Mouse (Mus musculus): ENCODE measurements around the gene Gm26620. TPM values are rescaled to one million over a fixed set of nuclear protein-coding genes. Genes with fewer than 3 reads are reported as not detected.

Gene Gm26620
- polyA plus RNA-seq, 1 experiment from 2014 or later: 1.7 TPM

DNA sequence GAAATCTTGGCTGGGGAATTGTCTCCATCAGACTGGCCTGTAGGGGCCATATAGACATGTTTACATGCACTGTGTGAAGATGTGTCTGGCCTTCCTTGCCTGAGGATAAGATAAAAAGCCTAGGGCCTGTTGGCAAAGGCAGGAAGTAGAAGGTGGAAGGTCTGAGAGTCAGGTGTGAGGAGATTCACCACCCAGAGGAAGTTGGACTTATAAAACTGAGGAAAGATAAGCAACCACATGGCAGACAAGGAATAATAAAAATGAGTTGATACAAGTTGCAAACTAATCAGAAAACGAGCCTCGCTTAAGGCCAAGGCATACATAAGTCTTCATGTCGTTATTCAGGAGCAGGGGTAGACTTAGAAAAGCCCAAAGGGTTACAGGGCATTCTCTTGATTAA, 9.2 kb upstream of the Gm26620 start:
- Histone ChIP-seq H3K27me3 (ENCODE audit: insufficient read depth, low read length) (no peaks in the 10 kb centered on the region), H3K36me3 (replicated peaks; ENCODE audit: insufficient read depth, low read length) (peaks cover 25% of the 10 kb centered on the region), H3K4me3 (ENCODE audit: low read depth, low read length) (no peak overlapping the region), H3K9me3 (ENCODE audit: low read length) (no peaks in the 10 kb centered on the region), H3K4me2 (ENCODE audit: low read depth, low read length) (no peak overlapping the region), H3K9ac (replicated peaks) (no peak overlapping the region), H3K4me1 (ENCODE audit: insufficient read depth) (no peaks in the 10 kb centered on the region), H3K27ac (ENCODE audit: low read depth) (no peak overlapping the region)
- WGBS (ENCODE audit: insufficient replicate concordance): 64% methylated on average over 3 of the region's 3 CpGs
- DNase-seq (no peak), ATAC-seq (no peak)
- TF ChIP-seq EP300 (IDR thresholded peaks at IDR 0.05; ENCODE audit: low read depth) (no peak), CTCF (IDR thresholded peaks at IDR 0.05; ENCODE audit: low read depth) (no peak)

DNA sequence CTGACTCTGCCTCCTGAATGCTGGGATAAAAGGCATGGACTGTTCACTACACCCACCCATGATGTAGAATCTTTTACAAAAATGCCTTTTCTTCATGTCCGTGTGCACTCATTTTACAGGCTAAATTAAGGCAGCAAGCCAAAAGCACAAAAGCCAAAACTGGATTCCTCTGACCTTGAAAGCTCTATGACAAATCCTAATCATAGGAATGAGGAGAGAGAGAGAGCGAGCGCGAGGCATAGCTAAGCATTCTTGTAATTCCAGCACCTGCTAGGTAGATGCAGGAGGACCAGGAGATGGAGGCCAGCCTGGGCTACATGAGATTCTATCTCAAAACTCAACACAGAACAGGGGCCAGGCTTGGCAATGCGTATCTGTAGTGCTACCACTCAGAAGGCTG, 8.0 kb upstream of the Gm26620 start:
- Histone ChIP-seq H3K9ac (replicated peaks) (no peak overlapping the region), H3K4me2 (ENCODE audit: low read depth, low read length) (no peak overlapping the region), H3K4me1 (ENCODE audit: insufficient read depth) (no peaks in the 10 kb centered on the region), H3K27ac (ENCODE audit: low read depth) (no peak overlapping the region), H3K9me3 (ENCODE audit: low read length) (no peaks in the 10 kb centered on the region), H3K36me3 (replicated peaks; ENCODE audit: insufficient read depth, low read length) (peaks cover 26% of the 10 kb centered on the region), H3K27me3 (ENCODE audit: insufficient read depth, low read length) (no peaks in the 10 kb centered on the region), H3K4me3 (ENCODE audit: low read depth, low read length) (no peak overlapping the region)
- DNase-seq (no peak), ATAC-seq (no peak)
- TF ChIP-seq CTCF (IDR thresholded peaks at IDR 0.05; ENCODE audit: low read depth): no peak
- no peak for TF ChIP-seq EP300 (IDR thresholded peaks at IDR 0.05; ENCODE audit: low read depth)
- 89% methylated on average over 5 of the region's 5 CpGs for WGBS (ENCODE audit: insufficient replicate concordance)

DNA sequence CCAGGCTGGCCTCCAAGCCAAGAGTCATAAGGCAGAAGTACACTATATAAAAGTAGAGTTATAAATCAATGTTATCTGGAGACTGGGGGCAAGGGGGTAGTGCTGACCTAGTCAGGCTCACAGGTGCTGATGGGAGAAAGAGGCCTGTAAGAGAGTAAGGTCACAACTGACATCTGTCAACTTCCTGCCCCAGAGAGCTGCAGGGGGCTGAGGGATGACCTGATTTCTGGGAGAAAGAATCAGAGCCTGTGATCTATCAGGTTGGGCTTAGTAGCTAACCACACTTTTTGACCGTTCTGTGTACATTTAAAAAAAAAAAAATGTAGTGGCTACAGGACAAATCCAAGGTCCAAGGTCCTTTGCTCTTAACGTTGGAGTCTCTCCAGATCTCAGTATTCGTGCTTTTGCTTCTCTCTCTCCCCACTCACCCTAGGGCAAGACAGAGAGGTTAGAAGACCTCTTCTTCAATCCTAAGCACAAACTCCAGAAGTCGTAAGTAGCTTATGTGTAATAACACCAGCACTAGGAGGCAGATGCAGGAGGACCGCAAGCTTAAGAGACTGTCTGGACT, 1.9 kb upstream of the Gm26620 start:
- TF ChIP-seq EP300 (IDR thresholded peaks at IDR 0.05; ENCODE audit: low read depth) (no peak), CTCF (IDR thresholded peaks at IDR 0.05; ENCODE audit: low read depth) (no peak)
- peak overlapping the region; percentile 93; the same call in 1 of the 2 replicates for H3K4me3 ChIP-seq (ENCODE audit: low read depth, low read length)
- 0 out of 2 replicates have a peak overlapping the region, but pooled peaks have one; percentile 41 for H3K9ac ChIP-seq (replicated peaks)
- H3K27ac ChIP-seq (ENCODE audit: low read depth): peak overlapping the region; percentile 90
- no peaks in the 10 kb centered on the region for H3K9me3 ChIP-seq (ENCODE audit: low read length)
- WGBS (ENCODE audit: insufficient replicate concordance): 58% methylated on average over 5 of the region's 5 CpGs
- DNase-seq: no peak
- peaks cover 6% of the 10 kb centered on the region for H3K4me1 ChIP-seq (ENCODE audit: insufficient read depth)
- peaks cover 15% of the 10 kb centered on the region for H3K36me3 ChIP-seq (replicated peaks; ENCODE audit: insufficient read depth, low read length)
- H3K4me2 ChIP-seq (ENCODE audit: low read depth, low read length): peak overlapping the region; percentile 84
- H3K27me3 ChIP-seq (ENCODE audit: insufficient read depth, low read length): no peaks in the 10 kb centered on the region
- ATAC-seq: peak; percentile 49

DNA sequence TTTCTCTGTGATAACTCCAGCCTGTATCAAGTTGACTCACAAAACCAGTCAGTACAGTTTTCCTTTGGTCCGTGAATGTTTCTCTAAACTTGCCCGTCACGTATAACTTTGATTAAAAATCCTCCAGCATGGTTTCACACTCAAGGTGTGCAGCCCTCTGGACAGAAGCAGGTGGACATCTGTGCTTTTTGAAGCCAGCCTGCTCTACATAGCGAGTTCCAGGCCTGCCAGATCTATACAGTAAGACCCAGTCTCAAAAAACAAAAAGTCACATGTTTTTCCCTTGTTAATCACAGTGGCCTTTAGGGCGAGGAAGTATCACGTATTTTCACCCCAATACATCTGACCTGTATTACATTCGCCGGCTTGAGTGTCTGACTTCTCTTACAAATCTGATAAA, 475 bp upstream of the Gm26620 start:
- Histone ChIP-seq H3K4me3 (ENCODE audit: low read depth, low read length) (peak overlapping the region; percentile 93), H3K27me3 (ENCODE audit: insufficient read depth, low read length) (no peaks in the 10 kb centered on the region), H3K9me3 (ENCODE audit: low read length) (no peaks in the 10 kb centered on the region), H3K36me3 (replicated peaks; ENCODE audit: insufficient read depth, low read length) (peaks cover 10% of the 10 kb centered on the region), H3K4me1 (ENCODE audit: insufficient read depth) (peaks cover 6% of the 10 kb centered on the region), H3K27ac (ENCODE audit: low read depth) (peak overlapping the region; percentile 90), H3K4me2 (ENCODE audit: low read depth, low read length) (peak overlapping the region; percentile 84), H3K9ac (replicated peaks) (peak overlapping the region; percentile 88)
- TF ChIP-seq CTCF (IDR thresholded peaks at IDR 0.05; ENCODE audit: low read depth): no peak
- TF ChIP-seq EP300 (IDR thresholded peaks at IDR 0.05; ENCODE audit: low read depth): no peak
- ATAC-seq (no peak), DNase-seq (no peak)
- WGBS (ENCODE audit: insufficient replicate concordance): 19% methylated on average over 8 of the region's 8 CpGs

DNA sequence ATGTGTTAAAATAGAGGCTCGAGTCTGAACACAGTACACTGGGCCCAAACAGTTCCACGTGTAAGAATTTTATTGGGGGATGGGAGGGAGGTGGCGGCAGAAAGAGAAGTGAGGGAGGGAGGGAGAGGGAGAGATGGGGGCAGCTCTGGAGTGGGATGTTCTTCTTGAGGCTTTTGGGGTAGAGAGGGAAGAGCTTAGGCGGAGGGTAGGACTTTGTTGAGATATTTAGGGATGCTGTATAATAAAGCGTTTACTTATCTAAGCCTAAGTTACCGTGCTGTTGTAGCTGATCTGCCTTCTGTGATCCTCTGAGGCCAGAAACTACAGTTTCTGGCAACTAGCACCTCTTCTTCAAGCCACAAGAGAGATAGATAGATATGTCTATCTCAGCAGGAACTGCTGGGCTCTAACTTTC, 1.2 kb downstream of the Gm26620 start:
- H3K27ac ChIP-seq (ENCODE audit: low read depth): no peak overlapping the region
- DNase-seq: no peak
- H3K4me3 ChIP-seq (ENCODE audit: low read depth, low read length): no peak overlapping the region
- H3K36me3 ChIP-seq (replicated peaks; ENCODE audit: insufficient read depth, low read length): no peaks in the 10 kb centered on the region
- H3K4me1 ChIP-seq (ENCODE audit: insufficient read depth): peaks cover 6% of the 10 kb centered on the region
- H3K27me3 ChIP-seq (ENCODE audit: insufficient read depth, low read length): no peaks in the 10 kb centered on the region
- TF ChIP-seq CTCF (IDR thresholded peaks at IDR 0.05; ENCODE audit: low read depth): no peak
- no peak for TF ChIP-seq EP300 (IDR thresholded peaks at IDR 0.05; ENCODE audit: low read depth)
- 35% methylated on average over 6 of the region's 6 CpGs for WGBS (ENCODE audit: insufficient replicate concordance)
- no peak overlapping the region for H3K9ac ChIP-seq (replicated peaks)
- H3K4me2 ChIP-seq (ENCODE audit: low read depth, low read length): peak overlapping the region; percentile 84; the same call in 1 of the 2 replicates
- H3K9me3 ChIP-seq (ENCODE audit: low read length): no peaks in the 10 kb centered on the region
- no peak for ATAC-seq

DNA sequence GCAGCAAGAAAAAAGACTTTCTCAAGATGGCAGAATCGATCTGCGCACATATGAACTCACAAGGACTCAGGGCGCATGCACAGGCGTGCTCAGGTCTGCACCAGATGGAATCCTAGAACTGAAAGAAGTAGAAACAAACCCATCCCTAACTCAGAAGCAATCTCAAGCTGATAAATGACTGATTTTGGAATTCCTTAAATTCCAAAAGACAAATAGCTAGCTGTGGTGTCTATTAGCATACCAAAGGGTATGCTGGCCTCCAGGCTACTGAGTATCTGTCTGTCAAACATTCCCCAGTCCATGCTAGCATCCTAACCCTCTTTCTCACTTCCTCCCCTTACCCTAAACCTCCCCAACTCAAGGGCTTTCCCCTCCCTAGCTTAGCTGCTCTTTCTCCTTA, 4.4 kb downstream of the Gm26620 start:
- Histone ChIP-seq H3K9me3 (ENCODE audit: low read length) (no peaks in the 10 kb centered on the region), H3K36me3 (replicated peaks; ENCODE audit: insufficient read depth, low read length) (no peaks in the 10 kb centered on the region), H3K27me3 (ENCODE audit: insufficient read depth, low read length) (no peaks in the 10 kb centered on the region), H3K9ac (replicated peaks) (no peak overlapping the region), H3K4me3 (ENCODE audit: low read depth, low read length) (no peak overlapping the region), H3K4me2 (ENCODE audit: low read depth, low read length) (no peak overlapping the region), H3K4me1 (ENCODE audit: insufficient read depth) (peaks cover 3% of the 10 kb centered on the region), H3K27ac (ENCODE audit: low read depth) (no peak overlapping the region)
- 83% methylated on average over 4 of the region's 4 CpGs for WGBS (ENCODE audit: insufficient replicate concordance)
- DNase-seq: no peak
- TF ChIP-seq EP300 (IDR thresholded peaks at IDR 0.05; ENCODE audit: low read depth) (no peak), CTCF (IDR thresholded peaks at IDR 0.05; ENCODE audit: low read depth) (no peak)
- ATAC-seq: no peak
